ENCODE assay signal across 8 mouse cellular contexts in the genomic region with DNA sequence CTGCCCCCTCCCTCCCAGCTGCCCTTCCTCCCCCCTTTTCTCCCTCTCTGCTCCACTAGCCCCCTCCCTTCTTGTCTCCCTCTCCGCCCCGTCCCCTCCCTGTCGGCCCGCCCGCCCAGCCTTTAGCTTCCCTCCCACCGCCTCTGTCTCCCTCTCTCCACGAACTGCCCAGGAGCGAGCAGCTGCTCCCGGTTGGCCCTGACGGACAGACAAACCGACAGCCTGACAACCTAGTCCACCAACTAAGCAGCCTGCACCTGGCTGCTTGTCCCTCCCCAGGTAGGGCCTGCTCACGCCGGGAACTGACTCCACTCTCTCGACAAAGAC. TPM values are rescaled to one million over a fixed set of nuclear protein-coding genes. Genes with fewer than 3 reads are reported as not detected.
DNase-seq lines count a peak whose midpoint lies in the region; ATAC-seq and TF ChIP-seq lines count a peak whose summit lies in the region.

Gene Bgn (plus strand): TSS at position 119 of the 327 bp plus-strand sequence.

- H3K36me3 ChIP-seq in forebrain, embryonic 12.5 days (replicated peaks) = no peaks in the 10 kb centered on the region
- H3K36me3 ChIP-seq in midbrain, postnatal 0 days (ENCODE audit: insufficient read depth, low read length) = no peaks in the 10 kb centered on the region

- H3K9me3 ChIP-seq in forebrain, embryonic 12.5 days = no peaks in the 10 kb centered on the region
- H3K9me3 ChIP-seq in midbrain, postnatal 0 days (ENCODE audit: low read length) = no peaks in the 10 kb centered on the region

- 28% methylated on average over 8 of the region's 14 CpGs for WGBS in forebrain, embryonic 12.5 days
- WGBS in midbrain, postnatal 0 days = 17% methylated on average over 7 of the region's 14 CpGs

- peak; percentile 25 for DNase-seq in retina, postnatal 1 day
- no peak for DNase-seq in retina, embryonic 14.5 days (ENCODE audit: low spot score)
- peak in 1 of 2 experiments; percentile 40 for DNase-seq in heart, postnatal 36 days
- no peak for DNase-seq in left cerebral cortex, postnatal 36 days (ENCODE audit: low spot score in 2 of 2)
- no peak for DNase-seq in midbrain, postnatal 0 days (ENCODE audit: low spot score)
- no peak for DNase-seq in cerebellum, postnatal 14 days
- DNase-seq in ovary, postnatal 10 days (ENCODE audit: low spot score) = no peak

- intact Hi-C loops in heart, postnatal 36 days (cut with DNase I) = no loop called here
- intact Hi-C loops in left cerebral cortex, postnatal 36 days (cut with DNase I) = no loop called here

- H3K27ac ChIP-seq in forebrain, embryonic 12.5 days = no peak within 1 kb of the TSS
- no peak within 1 kb of the TSS for H3K27ac ChIP-seq in midbrain, postnatal 0 days (ENCODE audit: low read depth, low read length)

- peaks cover 25% of the 10 kb centered on the region for H3K27me3 ChIP-seq in forebrain, embryonic 12.5 days
- H3K27me3 ChIP-seq in midbrain, postnatal 0 days (ENCODE audit: insufficient read depth, low read length) = no peaks in the 10 kb centered on the region

- H3K9ac ChIP-seq in forebrain, embryonic 12.5 days = no peak within 1 kb of the TSS
- H3K9ac ChIP-seq in midbrain, postnatal 0 days (replicated peaks; ENCODE audit: low read length, poor library complexity, severe bottlenecking) = no peak within 1 kb of the TSS

- H3K4me2 ChIP-seq in forebrain, embryonic 12.5 days = peak within 1 kb of the TSS; percentile 8; the same call in 1 of the 2 replicates
- H3K4me2 ChIP-seq in midbrain, postnatal 0 days (ENCODE audit: low read depth, low read length, poor library complexity, severe bottlenecking) = no peak within 1 kb of the TSS

- TF ChIP-seq CTCF in midbrain, postnatal 0 days (IDR thresholded peaks at IDR 0.05) = no peak

- ATAC-seq in forebrain, embryonic 12.5 days (ENCODE audit: low FRiP score) = no peak
- ATAC-seq in midbrain, postnatal 0 days (ENCODE audit: low FRiP score) = no peak

- H3K4me3 ChIP-seq in forebrain, embryonic 12.5 days (replicated peaks) = peak within 1 kb of the TSS; percentile 5; the same call in 1 of the 2 replicates
- H3K4me3 ChIP-seq in midbrain, postnatal 0 days (ENCODE audit: low read depth, low read length) = no peak within 1 kb of the TSS; the same call in 1 of the 2 replicates

- H3K4me1 ChIP-seq in forebrain, embryonic 12.5 days = no peaks in the 10 kb centered on the region
- no peaks in the 10 kb centered on the region for H3K4me1 ChIP-seq in midbrain, postnatal 0 days (ENCODE audit: insufficient read depth, low read length)

RNA-seq across cellular contexts. Expression of gene Bgn, which starts in this region (rescaled TPM):
- polyA plus RNA-seq in forebrain, embryonic 12.5 days (2016; fragmentation: Nextera tagmentation; extraction: Ambion mirVana) = 21.4 and 21.5 TPM in 2 replicates
- total RNA-seq in heart, postnatal 36 days (2021) = 100 to 1,000 TPM; 229 to 253 TPM
- total RNA-seq in left cerebral cortex, postnatal 36 days (2021) = 10 to 100 TPM; 15.2 to 19.5 TPM
- total RNA-seq in midbrain, postnatal 0 days (2014; rRNA removed) = 43.9 and 44.6 TPM in 2 replicates
- 17.1 and 19.8 TPM in 2 replicates for polyA plus RNA-seq in midbrain, postnatal 0 days (2015; fragmentation: Nextera tagmentation; extraction: Ambion mirVana)
